Mouse (Mus musculus) forebrain, embryonic 16.5 days (tissue): Measurements from ENCODE around the gene Zfp579. TPM values are rescaled to one million over a fixed set of nuclear protein-coding genes. Genes with fewer than 3 reads are reported as not detected.
"Not testable (repeated sequence)": the region's sequence is repeated elsewhere in the genome, so short reads cannot be mapped to it uniquely, and the experiment has no call there.

Experiments used
- ATAC-seq: fragments of 200-750 bp; cut with Nextera tagmentation; 2 replicates; pipeline ENCODE4 v1.8.0; 2017; ENCODE audit warnings: mild to moderate bottlenecking, moderate library complexity
- H3K27ac ChIP-seq: fragments of 300-500 bp; sonication (generic); 2 replicates; pipeline ENCODE4 v1.5.1; 2014; ENCODE audit warnings: low read length, control low read depth
- H3K27me3 ChIP-seq: fragments of 300-500 bp; sonication (generic); replicated peaks from 2 replicates; pipeline ENCODE4 v1.6.1; 2014; ENCODE audit warnings: low read length; ENCODE audit not compliant: control insufficient read depth, insufficient read depth
- H3K36me3 ChIP-seq: fragments of 300-500 bp; sonication (generic); 2 replicates; pipeline ENCODE4 v1.6.1; 2014; ENCODE audit not compliant: control insufficient read depth, insufficient read depth
- H3K4me1 ChIP-seq: fragments of 300-500 bp; sonication (generic); replicated peaks from 2 replicates; pipeline ENCODE4 v1.6.1; 2014; ENCODE audit warnings: low read length; ENCODE audit not compliant: control insufficient read depth, insufficient read depth
- H3K4me2 ChIP-seq: fragments of 300-500 bp; sonication (generic); 2 replicates; pipeline ENCODE4 v1.6.1; 2014; ENCODE audit warnings: mild to moderate bottlenecking, low read length, control low read depth
- H3K4me3 ChIP-seq: fragments of 300-500 bp; sonication (generic); replicated peaks from 2 replicates; pipeline ENCODE4 v1.5.1; 2014; ENCODE audit warnings: mild to moderate bottlenecking, low read length, control low read depth
- H3K9ac ChIP-seq: fragments of 300-500 bp; sonication (generic); replicated peaks from 2 replicates; pipeline ENCODE4 v1.6.1; 2014; ENCODE audit warnings: low read depth, low read length, control low read depth
- H3K9me3 ChIP-seq: fragments of 300-500 bp; sonication (generic); 2 replicates; pipeline ENCODE4 v1.6.1; 2016; ENCODE audit warnings: low read length; ENCODE audit not compliant: control insufficient read depth
- whole genome bisulfite sequencing: fragments of 180-500 bp; shearing (Covaris S2); extraction: QIAGEN DNeasy Blood & Tissue Kit; methylation state at CpG from one replicate; pipeline ENCODE4 v1.1.7; 2014; 5-methylcytosine and 5-hydroxymethylcytosine counted together
- polyA plus RNA-seq: library from polyadenylated mRNA; unstranded; fragments of >200 nt; fragmentation: Nextera tagmentation; extraction: Ambion mirVana; gene quantifications from 2 replicates; pipeline ENCODE4 v1.2.1, GENCODE M21; 2015

Zfp579 gene
- polyA plus RNA-seq, 1 experiment from 2014 or later, result 62.2 TPM

DNA sequence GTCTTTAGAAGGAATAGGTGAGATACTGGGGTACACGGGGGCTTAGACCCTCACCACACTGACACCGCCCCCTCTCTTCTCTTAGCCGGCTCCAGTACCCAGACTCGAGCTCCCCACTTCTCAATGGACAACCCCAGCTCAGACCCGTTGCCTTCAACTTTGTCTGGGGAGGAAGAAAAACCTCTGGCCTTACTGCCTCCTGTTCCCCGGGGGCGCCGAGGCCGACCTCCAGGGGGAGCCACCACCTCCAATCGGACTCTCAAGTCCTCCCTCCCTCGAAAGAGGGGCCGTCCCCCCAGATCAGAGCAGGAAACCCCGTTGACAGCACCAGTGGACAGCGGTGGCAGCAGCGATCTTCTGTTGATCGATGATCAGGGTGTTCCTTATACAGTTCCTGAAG lies 21.4 kb upstream of the Zfp579 start:
- Histone ChIP-seq H3K27me3 (no peaks in the 10 kb centered on the region), H3K4me3 (no peak overlapping the region), H3K27ac (no peak overlapping the region), H3K9ac (no peak overlapping the region), H3K4me1 (peaks cover 26% of the 10 kb centered on the region), H3K4me2 (no peak overlapping the region), H3K9me3 (no peaks in the 10 kb centered on the region), H3K36me3 (peaks cover 4% of the 10 kb centered on the region; the same call in 1 of the 2 replicates)
- 92% methylated on average over 16 of the region's 16 CpGs for WGBS
- no peak for ATAC-seq

DNA sequence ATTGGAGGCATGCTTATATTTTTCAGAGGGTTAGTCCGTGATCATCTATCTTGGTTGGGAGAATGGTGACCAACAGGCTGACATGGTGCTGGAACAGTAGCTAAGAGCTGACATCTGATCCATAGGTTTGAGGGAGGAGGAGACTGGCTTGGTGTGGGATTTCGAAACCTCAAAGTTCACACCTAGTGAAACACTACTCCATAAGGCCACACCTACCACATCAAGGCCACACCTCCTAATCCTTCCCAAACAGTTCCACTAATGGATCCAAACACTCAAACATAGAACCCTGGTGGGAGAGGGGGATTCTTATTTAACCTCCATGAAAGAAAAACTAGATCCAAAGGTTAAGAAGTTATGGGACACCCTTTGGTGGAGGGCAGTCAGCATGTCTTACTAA lies 21.0 kb upstream of the Zfp579 start:
- no peak for ATAC-seq
- Histone ChIP-seq H3K4me3 (no peak overlapping the region), H3K27ac (no peak overlapping the region), H3K36me3 (peaks cover 4% of the 10 kb centered on the region; the same call in 1 of the 2 replicates), H3K9ac (no peak overlapping the region), H3K9me3 (no peaks in the 10 kb centered on the region), H3K4me2 (no peak overlapping the region), H3K4me1 (peaks cover 26% of the 10 kb centered on the region), H3K27me3 (no peaks in the 10 kb centered on the region)
- WGBS, result 98% methylated on average over 2 of the region's 2 CpGs

DNA sequence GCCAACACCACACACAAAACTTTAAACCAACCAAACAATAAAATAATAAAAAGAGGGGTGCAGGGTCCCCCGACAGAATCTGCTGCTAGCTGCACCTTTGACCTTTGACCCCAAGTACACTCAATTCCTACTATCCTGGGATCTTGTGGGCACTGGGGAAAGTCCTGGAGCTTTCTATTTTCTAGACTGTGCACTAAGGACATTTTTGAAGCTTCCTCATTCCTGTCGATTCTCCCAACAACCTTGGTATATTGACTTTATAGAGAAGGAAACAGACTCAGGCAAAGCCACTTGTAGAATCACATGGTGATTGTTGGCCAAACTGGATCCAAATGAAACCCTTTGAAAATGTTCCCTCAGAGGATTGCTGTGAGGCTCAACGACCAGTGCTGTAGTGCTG lies 20.1 kb upstream of the Zfp579 start:
- Histone ChIP-seq H3K9ac (peak overlapping the region; percentile 69), H3K9me3 (no peaks in the 10 kb centered on the region), H3K36me3 (peaks cover 11% of the 10 kb centered on the region), H3K4me2 (peak overlapping the region; percentile 71), H3K4me3 (peak overlapping the region; percentile 88), H3K27me3 (no peaks in the 10 kb centered on the region), H3K27ac (peak overlapping the region; percentile 99), H3K4me1 (peaks cover 19% of the 10 kb centered on the region)
- 65% methylated on average over 3 of the region's 3 CpGs for WGBS
- no peak for ATAC-seq

DNA sequence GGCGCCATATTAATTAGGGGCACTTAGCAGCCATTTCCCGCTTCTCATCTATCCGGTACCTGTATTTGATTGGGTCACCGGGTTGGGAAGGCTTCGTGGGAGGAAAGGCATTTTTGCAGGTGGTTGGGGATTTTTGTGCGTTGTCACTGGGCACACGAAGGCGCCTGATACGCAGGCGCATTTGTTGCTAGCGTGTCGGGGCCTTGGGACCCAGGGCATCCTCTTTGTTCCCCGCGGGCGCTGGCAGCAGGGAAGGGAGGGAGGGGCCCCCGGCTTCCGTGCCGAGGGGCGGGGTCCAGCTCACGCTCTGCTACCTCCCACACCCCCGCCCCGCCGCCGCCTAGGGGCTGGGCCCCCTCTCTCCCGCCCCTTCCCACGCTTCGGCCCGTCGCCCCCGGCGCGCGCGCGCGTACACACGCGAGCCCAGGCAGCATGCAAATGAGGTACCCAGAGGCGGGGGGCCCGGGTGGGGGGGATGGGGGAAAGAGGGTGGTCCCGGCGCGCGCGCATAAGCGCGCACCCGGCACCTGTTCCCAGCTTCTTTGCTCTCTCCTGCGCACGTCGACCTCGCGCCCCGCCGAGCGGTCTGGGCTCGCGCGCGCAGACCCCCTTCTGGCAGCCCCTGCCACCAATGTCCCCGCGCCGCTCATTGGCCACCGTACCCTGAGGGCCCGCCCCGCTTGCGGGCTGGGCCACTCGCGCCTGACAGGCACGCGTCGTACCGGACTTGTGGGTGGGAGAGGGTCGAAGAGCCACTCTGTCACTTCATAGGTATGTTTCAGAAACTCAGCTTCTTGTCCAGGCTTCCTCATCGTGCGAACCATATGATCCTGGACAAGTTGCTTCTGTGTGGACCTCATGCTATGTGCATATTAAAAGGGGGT lies 19.4 kb upstream of the Zfp579 start, which contains the start of gene Gm44973:
Gm44973 (plus strand) TSS at position 379 of the 884 bp plus-strand sequence.
- under 1% methylated on average over 55 of the region's 76 CpGs for WGBS
- H3K27ac ChIP-seq, result peak within 1 kb of the TSS; percentile 99
- peaks cover 17% of the 10 kb centered on the region for H3K4me1 ChIP-seq
- no peaks in the 10 kb centered on the region for H3K9me3 ChIP-seq
- ATAC-seq, result peak; percentile 74
- H3K27me3 ChIP-seq, result no peaks in the 10 kb centered on the region
- H3K4me3 ChIP-seq, result peak within 1 kb of the TSS; percentile 88
- H3K4me2 ChIP-seq, result peak within 1 kb of the TSS; percentile 71
- peak within 1 kb of the TSS; percentile 90 for H3K9ac ChIP-seq
- H3K36me3 ChIP-seq, result peaks cover 15% of the 10 kb centered on the region

DNA sequence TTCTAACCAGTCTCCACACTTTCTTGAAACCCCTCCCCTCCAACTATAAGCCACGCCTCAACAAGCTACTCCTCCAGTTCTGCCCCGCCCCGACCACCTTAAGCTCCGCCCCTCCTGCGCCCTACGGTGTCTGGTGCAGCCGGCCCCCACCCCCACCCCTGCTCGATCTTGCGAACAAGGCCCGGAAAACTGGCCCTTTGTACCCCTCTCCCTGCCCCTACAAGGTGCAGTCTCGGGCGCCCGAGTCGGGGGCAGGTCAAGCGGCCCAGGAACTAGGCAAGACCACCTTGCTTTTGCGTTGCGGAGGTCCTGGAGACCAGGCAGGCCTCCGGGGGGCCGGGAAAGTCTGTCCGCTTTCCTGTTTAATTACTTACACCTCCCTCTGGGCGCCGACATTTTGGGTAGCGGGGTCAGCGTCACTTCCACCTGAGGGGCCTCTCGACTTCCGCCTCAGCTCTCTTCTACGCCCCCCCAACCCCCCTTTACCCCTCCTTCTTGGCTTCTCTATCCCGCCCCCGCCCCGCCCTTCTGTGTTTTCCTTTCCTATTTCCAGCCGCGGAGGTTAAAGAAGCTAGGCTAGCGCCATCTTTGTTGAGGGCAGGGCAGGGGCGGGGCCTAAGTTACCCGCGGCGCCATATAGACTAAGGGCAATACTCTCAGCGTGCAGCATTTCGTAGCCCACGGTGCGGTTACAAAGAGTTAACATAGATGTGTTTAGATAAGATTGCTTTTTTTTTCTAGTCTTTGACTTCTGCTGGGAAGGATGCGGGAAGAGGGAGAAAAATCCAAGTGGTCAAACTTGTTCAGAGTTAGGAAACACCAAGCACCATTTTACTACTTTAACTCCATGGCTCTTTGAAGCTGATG lies 18.5 kb upstream of the Zfp579 start, which contains the start of the genes Zfp524 and Fiz1:
Zfp524 (plus strand) TSS at position 165 of the 867 bp plus-strand sequence.
Fiz1 (minus strand) TSS at position 447 of the 867 bp plus-strand sequence.
- peak within 1 kb of the TSS; percentile 71 for H3K4me2 ChIP-seq
- ATAC-seq, result peak; percentile 81
- H3K27ac ChIP-seq, result peak within 1 kb of the TSS; percentile 99
- H3K27me3 ChIP-seq, result no peaks in the 10 kb centered on the region
- H3K9ac ChIP-seq, result peak within 1 kb of the TSS; percentile 90
- H3K4me3 ChIP-seq, result peak within 1 kb of the TSS; percentile 88
- H3K36me3 ChIP-seq, result peaks cover 23% of the 10 kb centered on the region
- H3K9me3 ChIP-seq, result no peaks in the 10 kb centered on the region
- under 1% methylated on average over 42 of the region's 42 CpGs for WGBS
- H3K4me1 ChIP-seq, result peaks cover 15% of the 10 kb centered on the region

DNA sequence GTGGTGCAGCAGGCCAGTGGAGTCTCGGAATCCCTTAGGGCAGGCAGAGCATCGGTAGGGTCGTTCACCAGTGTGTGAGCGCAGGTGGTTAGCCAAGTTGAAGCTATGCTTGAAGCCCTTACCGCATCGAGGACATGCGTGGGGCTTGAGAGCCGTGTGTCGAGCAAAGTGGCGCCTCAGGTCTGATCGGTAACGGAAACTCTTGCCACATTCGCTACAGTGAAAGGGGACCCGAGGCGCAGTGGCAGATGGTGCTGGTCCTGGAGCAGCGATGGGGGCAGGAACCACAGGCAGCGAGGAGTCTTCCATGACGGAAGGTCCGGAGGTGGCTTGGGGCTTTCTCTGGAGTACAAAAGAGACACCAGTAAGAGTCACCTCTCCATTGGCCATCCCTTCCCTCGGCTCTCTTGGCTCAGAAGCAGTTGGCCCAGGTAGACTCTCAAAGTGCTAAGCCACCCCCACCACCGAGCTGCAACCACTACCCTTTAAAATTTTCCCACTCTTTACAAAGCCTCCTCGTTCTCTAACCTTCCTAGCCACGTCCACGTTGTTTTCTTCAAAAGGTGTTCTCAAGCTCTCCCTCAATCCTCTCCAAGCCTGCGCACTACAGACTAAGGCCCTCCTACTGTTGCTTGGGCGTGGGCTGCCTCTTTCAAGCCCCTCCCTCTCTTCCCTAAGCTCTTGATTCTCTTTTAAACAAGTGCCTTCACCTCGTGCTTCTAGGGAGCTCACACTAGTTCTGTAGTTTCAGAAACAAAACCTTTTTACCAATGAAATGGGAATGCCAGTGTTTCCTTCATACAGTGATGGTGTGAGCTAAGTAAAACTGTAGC lies 16.9 kb upstream of the Zfp579 start:
- Histone ChIP-seq H3K9ac (no peak overlapping the region), H3K9me3 (no peaks in the 10 kb centered on the region), H3K27me3 (no peaks in the 10 kb centered on the region), H3K4me1 (peaks cover 12% of the 10 kb centered on the region), H3K36me3 (peaks cover 36% of the 10 kb centered on the region), H3K27ac (no peak overlapping the region), H3K4me2 (no peak overlapping the region), H3K4me3 (no peak overlapping the region)
- ATAC-seq, result no peak
- 91% methylated on average over 27 of the region's 27 CpGs for WGBS

DNA sequence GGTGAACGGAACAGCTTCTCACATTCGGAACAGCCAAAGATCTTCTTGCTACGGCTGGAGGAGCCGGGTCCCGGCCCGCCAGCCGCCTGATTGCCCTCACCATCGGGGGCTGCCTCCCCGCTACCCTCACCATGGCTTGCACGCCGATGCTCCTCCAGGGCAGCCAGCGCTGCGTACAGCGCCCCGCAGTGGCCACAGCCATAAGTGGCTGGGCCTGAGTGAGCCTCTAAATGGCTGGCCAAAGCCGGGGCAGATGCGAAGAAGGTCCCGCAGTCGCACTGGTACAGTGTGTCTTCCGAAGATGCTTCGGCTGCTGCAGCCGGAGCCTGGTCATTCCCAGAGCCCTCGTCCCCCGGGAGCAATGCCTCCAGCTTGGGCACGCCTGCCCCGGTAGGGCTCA lies 12.3 kb upstream of the Zfp579 start:
- WGBS, result 96% methylated on average over 26 of the region's 26 CpGs
- no peak overlapping the region for H3K4me3 ChIP-seq

DNA sequence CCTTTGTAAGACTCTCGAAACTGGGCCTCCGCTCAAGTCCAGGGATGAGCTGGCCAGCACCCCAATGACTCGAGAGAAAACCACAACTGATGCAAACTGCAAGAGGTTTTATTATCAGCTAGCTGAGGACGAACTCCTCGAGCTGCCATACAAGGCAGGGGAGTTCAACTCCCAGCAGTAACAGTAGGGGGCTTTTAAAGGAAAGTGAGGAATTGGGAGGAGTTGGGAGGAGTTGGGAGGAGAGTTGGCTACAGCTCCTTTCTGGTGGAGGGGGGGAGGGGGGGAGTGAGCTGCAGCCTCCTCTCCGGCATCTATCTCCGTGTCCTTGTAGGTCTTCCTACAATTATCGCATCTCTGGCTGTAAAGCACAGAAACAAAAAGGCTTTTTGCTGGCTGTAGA lies 6.9 kb upstream of the Zfp579 start:
- H3K4me3 ChIP-seq, H3K4me2 ChIP-seq, H3K27me3 ChIP-seq, H3K4me1 ChIP-seq, H3K27ac ChIP-seq, H3K9ac ChIP-seq, H3K9me3 ChIP-seq, ATAC-seq: not testable (repeated sequence)
- H3K36me3 ChIP-seq, result peaks cover 13% of the 10 kb centered on the region
- 59% methylated on average over 8 of the region's 8 CpGs for WGBS

More for the DNA sequence above, 12.3 kb upstream of the Zfp579 start:
- H3K9me3 ChIP-seq, result no peaks in the 10 kb centered on the region
- H3K4me1 ChIP-seq, result 0 out of 2 replicates have a peak, but pooled peaks cover 2% of the 10 kb centered on the region
- H3K9ac ChIP-seq, result no peak overlapping the region
- H3K27me3 ChIP-seq, result no peaks in the 10 kb centered on the region
- H3K27ac ChIP-seq, result no peak overlapping the region
- peaks cover 50% of the 10 kb centered on the region for H3K36me3 ChIP-seq
- ATAC-seq, result no peak
- no peak overlapping the region for H3K4me2 ChIP-seq
